Mouse (Mus musculus) heart, postnatal 0 days (tissue): ENCODE results near the gene Chrdl1. TPM values are rescaled to one million over a fixed set of nuclear protein-coding genes. Genes with fewer than 3 reads are reported as not detected.

ENCODE experiments used
- ATAC-seq: fragments of 200-750 bp; cut with Nextera tagmentation; 2 replicates; pipeline ENCODE4 v1.8.0; 2017; ENCODE audit warnings: low read depth, moderate number of reproducible peaks, moderate library complexity; ENCODE audit not compliant: insufficient read depth
- DNase-seq: peaks from one replicate; pipeline ENCODE4 v3.0.0-alpha.2; 2016; ENCODE audit warnings: low spot score
- H3K27ac ChIP-seq: fragments of 300-500 bp; sonication (generic); 2 replicates; pipeline ENCODE4 v1.5.1; 2014; ENCODE audit warnings: low read depth, mild to moderate bottlenecking
- H3K27me3 ChIP-seq: fragments of 300-500 bp; sonication (generic); 2 replicates; pipeline ENCODE4 v1.6.1; 2014; ENCODE audit warnings: low read length, mixed read lengths; ENCODE audit not compliant: control insufficient read depth, insufficient read depth
- H3K36me3 ChIP-seq: fragments of 300-500 bp; sonication (generic); replicated peaks from 2 replicates; pipeline ENCODE4 v1.6.1; 2014; ENCODE audit warnings: low read length, mixed read lengths; ENCODE audit not compliant: control insufficient read depth, insufficient read depth
- H3K4me1 ChIP-seq: fragments of 300-500 bp; sonication (generic); 2 replicates; pipeline ENCODE4 v1.6.1; 2014; ENCODE audit warnings: antibody characterized with exemption; ENCODE audit not compliant: control insufficient read depth, insufficient read depth
- H3K4me2 ChIP-seq: fragments of 300-500 bp; sonication (generic); 2 replicates; pipeline ENCODE4 v1.6.1; 2014; ENCODE audit warnings: low read depth, mild to moderate bottlenecking, low read length, moderate library complexity
- H3K4me3 ChIP-seq: fragments of 300-500 bp; sonication (generic); 2 replicates; pipeline ENCODE4 v1.5.1; 2014; ENCODE audit warnings: low read depth, low read length
- H3K9ac ChIP-seq: fragments of 300-500 bp; sonication (generic); replicated peaks from 2 replicates; pipeline ENCODE4 v1.6.1; 2014; ENCODE audit warnings: low read depth, low read length, mixed read lengths
- H3K9me3 ChIP-seq: fragments of 300-500 bp; sonication (generic); replicated peaks from 2 replicates; pipeline ENCODE4 v1.6.1; 2016; ENCODE audit warnings: low read length; ENCODE audit not compliant: control insufficient read depth
- CTCF ChIP-seq: IDR thresholded peaks from 2 replicates; pipeline ENCODE4 v1.5.1; 2016; ENCODE audit warnings: antibody characterized with exemption, control low read depth, low read depth
- EP300 ChIP-seq: IDR thresholded peaks from 2 replicates; pipeline ENCODE4 v1.6.1; 2016; ENCODE audit warnings: antibody characterized with exemption, low read depth
- WGBS: fragments of 180-500 bp; shearing (Covaris S2); extraction: QIAGEN DNeasy Blood & Tissue Kit; methylation state at CpG from one replicate; pipeline ENCODE4 v1.1.7; 2014; 5-methylcytosine and 5-hydroxymethylcytosine counted together
- polyA plus RNA-seq: library from polyadenylated mRNA; unstranded; fragments of >200 nt; fragmentation: Nextera tagmentation; extraction: Ambion mirVana; gene quantifications from 2 replicates; pipeline ENCODE4 v1.2.1, GENCODE M21; 2015
- total RNA-seq: library from RNA; depleted of rRNA; stranded (reverse); fragments of >200 nt; gene quantifications from 2 replicates; pipeline ENCODE4 v1.2.3, GENCODE M21; 2014; ENCODE audit warnings: low replicate concordance; rRNA removed

Gene Chrdl1
- total and polyA plus RNA-seq, 2 experiments from 2014 or later: 1.1 to 1.2 TPM

DNA sequence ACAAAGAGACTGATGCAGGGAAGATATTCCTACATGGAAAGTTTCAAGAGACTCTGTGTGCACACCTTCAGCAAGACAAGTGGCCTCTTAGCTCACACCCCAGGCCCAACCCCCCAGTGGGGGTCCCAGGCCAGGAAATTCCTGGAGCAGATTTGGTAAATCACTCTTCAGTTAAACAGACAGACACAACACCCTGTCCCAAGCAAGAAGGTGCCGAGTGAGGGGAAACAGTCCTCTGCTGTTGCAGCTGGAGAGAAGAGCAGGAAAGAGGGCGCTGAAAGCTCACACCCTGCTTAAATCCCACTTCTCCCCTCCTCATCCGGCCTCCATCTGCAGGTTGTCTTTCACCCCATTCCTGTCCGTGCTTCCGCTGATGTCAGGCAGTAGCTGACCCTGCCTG is 58.2 kb downstream of the Chrdl1 start:
- Histone ChIP-seq H3K9me3 (no peaks in the 10 kb centered on the region), H3K27me3 (0 out of 2 replicates have a peak, but pooled peaks cover 5% of the 10 kb centered on the region), H3K27ac (no peak overlapping the region), H3K36me3 (no peaks in the 10 kb centered on the region), H3K4me2 (no peak overlapping the region), H3K4me3 (no peak overlapping the region), H3K9ac (no peak overlapping the region), H3K4me1 (no peaks in the 10 kb centered on the region)
- no peak for ATAC-seq
- DNase-seq: no peak
- no peak for TF ChIP-seq CTCF
- TF ChIP-seq EP300: no peak
- 25% methylated on average over 5 of the region's 5 CpGs for WGBS

DNA sequence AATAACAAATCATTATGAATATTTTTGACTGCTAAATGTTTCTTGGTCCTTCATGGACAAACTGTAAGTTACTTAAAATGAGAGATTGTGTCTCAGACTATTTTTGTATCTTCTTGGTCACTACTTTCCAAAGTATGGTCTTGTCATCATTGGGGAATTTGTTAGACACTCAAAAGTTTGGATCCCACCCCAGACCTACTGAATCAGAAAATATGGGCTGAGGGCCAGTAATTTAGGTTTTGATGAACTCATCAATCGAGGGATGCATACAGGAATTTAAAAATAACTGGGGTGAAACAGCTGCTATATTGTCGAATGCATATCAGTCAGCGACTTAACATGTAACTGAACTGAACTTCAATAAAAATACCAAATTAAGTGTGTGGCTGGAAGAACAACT is 80.9 kb downstream of the Chrdl1 start:
- Histone ChIP-seq H3K36me3 (no peaks in the 10 kb centered on the region), H3K4me2 (no peak overlapping the region), H3K9ac (no peak overlapping the region), H3K9me3 (no peaks in the 10 kb centered on the region), H3K27ac (no peak overlapping the region), H3K27me3 (no peaks in the 10 kb centered on the region), H3K4me1 (no peaks in the 10 kb centered on the region), H3K4me3 (no peak overlapping the region)
- WGBS: 55% methylated on average over 3 of the region's 3 CpGs
- TF ChIP-seq CTCF (no peak), EP300 (no peak)
- DNase-seq (no peak), ATAC-seq (no peak)

DNA sequence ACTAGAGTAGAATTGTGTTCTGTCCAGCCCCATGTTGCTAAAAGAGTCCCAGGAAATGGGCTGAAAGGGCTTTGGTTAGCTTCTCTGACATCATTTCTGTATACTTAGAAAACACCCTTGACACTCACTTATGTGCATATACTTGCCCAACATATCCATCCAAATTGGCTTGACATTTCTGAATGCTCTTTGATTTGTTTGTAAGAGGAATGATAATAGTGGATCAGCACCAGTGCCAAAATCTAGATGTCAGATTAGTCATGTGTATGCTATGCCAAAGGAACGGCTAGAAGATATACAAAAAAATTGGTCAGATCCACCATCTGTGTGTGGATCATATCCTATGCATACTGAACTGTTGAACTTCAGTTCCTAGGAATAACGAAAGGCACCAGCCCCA is 99.3 kb downstream of the Chrdl1 start:
- Histone ChIP-seq H3K36me3 (no peaks in the 10 kb centered on the region), H3K4me3 (no peak overlapping the region), H3K4me2 (no peak overlapping the region), H3K27ac (no peak overlapping the region), H3K27me3 (no peaks in the 10 kb centered on the region; the same call in 1 of the 2 replicates), H3K9ac (no peak overlapping the region), H3K4me1 (no peaks in the 10 kb centered on the region), H3K9me3 (no peaks in the 10 kb centered on the region)
- no peak for ATAC-seq
- no peak for DNase-seq
- WGBS: 74% methylated on average over 2 of the region's 2 CpGs
- TF ChIP-seq EP300: no peak
- TF ChIP-seq CTCF: no peak

GRCm38 (mm10) chrX:143275202-143275601 is 118.9 kb downstream of the Chrdl1 start:
- Histone ChIP-seq H3K9ac (no peak overlapping the region), H3K4me3 (no peak overlapping the region), H3K27ac (no peak overlapping the region), H3K4me1 (no peaks in the 10 kb centered on the region), H3K4me2 (no peak overlapping the region), H3K27me3 (no peaks in the 10 kb centered on the region), H3K36me3 (no peaks in the 10 kb centered on the region), H3K9me3 (no peaks in the 10 kb centered on the region)
- WGBS: 25% methylated on average over 5 of the region's 5 CpGs
- TF ChIP-seq CTCF (peak; percentile 35), EP300 (no peak)
- no peak for ATAC-seq
- no peak for DNase-seq

DNA sequence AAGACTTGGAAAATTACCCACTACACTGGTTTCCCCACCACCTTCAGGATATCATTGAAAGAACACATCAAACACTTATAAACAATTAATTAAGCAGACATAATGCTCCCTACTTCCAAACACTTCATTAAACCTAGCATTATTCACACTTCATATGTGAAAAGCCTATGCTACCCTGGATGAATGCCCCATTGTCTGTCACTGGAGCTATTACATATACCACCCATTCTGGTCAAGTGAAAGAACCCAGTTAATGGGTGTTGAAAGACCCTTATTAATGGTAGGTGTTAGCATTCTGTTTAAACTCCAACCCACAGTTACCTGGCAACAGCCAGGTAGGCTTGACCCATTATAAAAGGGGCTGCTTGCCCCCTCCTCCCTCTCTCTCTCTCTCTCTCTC is 143.4 kb downstream of the Chrdl1 start:
- H3K36me3 ChIP-seq: no peaks in the 10 kb centered on the region
- no peak for TF ChIP-seq CTCF
- TF ChIP-seq EP300: no peak
- no peak for ATAC-seq
- DNase-seq: no peak
- H3K4me1 ChIP-seq: no peaks in the 10 kb centered on the region
- no peak overlapping the region for H3K27ac ChIP-seq
- no peaks in the 10 kb centered on the region for H3K27me3 ChIP-seq
- no peak overlapping the region for H3K4me3 ChIP-seq
- no peak overlapping the region for H3K4me2 ChIP-seq
- H3K9ac ChIP-seq: no peak overlapping the region
- no peaks in the 10 kb centered on the region for H3K9me3 ChIP-seq

Other genes starting within 250 kb of the Chrdl1 start
- 3.1 and 6.9 TPM in 2 replicates for gene Pak3, start 124.3 kb upstream of the Chrdl1 start, total RNA-seq
- 4.6 TPM in 2 replicates for gene Pak3, start 124.3 kb upstream of the Chrdl1 start, polyA plus RNA-seq